Mouse (Mus musculus) cortical plate, adult 2 months (tissue): Measurements from ENCODE around the gene Slc52a3.

Experiments used
- CTCF ChIP-seq: fragments of 200-500 bp; IDR thresholded peaks from 2 replicates; pipeline ENCODE4 v1.5.1; 2011; ENCODE audit warnings: mild to moderate bottlenecking, control low read depth, low read length; ENCODE audit not compliant: insufficient read depth; ENCODE audit errors: extremely low read depth
- POLR2A ChIP-seq: fragments of 200-500 bp; IDR thresholded peaks from 2 replicates; pipeline ENCODE4 v1.6.1; 2011; ENCODE audit warnings: mild to moderate bottlenecking, low read length, control low read depth; ENCODE audit not compliant: insufficient read depth; ENCODE audit errors: extremely low read depth

- no peak for TF ChIP-seq POLR2A
- no peak for TF ChIP-seq CTCF
These were observed 4.4 kb downstream of the Slc52a3 start for GRCm38 (mm10) chr2:152000735-152001134.
